Mouse (Mus musculus) lung, postnatal 0 days (tissue): ENCODE measurements around the gene Gys2.

Source experiments
- CTCF ChIP-seq: IDR thresholded peaks from 2 replicates; pipeline ENCODE4 v1.5.1; 2016; ENCODE audit warnings: antibody characterized with exemption, mild to moderate bottlenecking
- EP300 ChIP-seq: IDR thresholded peaks from 2 replicates; pipeline ENCODE4 v1.6.1; 2016; ENCODE audit warnings: antibody characterized with exemption, mild to moderate bottlenecking, control low read depth

DNA sequence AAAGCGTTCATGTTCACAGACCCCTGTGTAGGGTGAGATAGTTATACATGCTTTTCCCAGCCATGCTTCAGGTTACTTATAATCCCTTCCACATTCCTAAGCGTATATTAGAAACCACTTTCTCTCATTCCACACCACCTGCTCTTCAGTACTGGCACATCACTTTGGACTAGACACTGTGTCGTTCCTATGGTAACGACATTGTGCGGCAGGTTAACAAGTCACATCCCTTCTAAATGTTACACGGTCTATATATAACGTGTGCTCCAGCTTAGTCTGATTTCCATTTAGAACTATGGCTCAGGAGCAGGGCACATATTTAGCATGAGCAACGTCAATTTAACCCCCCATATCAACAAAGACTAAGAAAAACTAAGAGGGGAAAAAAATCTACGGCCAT, 14.7 kb upstream of the Gys2 start:
- no peak for TF ChIP-seq CTCF
- no peak for TF ChIP-seq EP300
